7 mouse cellular contexts compared by ENCODE assay signal in the genomic region with DNA sequence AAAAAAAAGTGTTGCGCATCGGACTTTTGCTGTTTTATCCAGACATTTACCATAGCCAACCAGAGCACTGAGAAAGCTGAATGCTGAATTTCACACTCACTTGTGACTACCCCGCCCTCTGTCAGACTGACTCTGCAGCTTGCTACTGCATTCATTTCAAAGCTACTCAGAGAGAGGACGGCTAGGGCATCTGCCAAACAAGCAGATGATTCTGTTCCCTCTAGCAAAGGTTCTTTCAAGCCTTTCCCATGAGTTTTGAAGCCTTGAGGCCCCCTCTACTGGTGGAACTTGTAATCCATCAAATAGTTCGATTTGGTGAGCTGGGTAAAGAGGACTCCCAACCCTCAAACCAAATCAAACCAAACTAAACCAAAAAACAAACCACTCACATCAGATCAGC. TPM values are rescaled to one million over a fixed set of nuclear protein-coding genes. Genes with fewer than 3 reads are reported as not detected.
A peak's percentile ranks its signal among the peaks of the same experiment; 100 is the strongest.
DNase-seq lines count a peak whose midpoint lies in the region; ATAC-seq lines count a peak whose summit lies in the region.

No protein-coding gene starts in this region.

- intact Hi-C loops in gastrocnemius, postnatal 14 days (cut with DNase I; ENCODE audit: low total_unique reads), result loop anchor here (5.0 to 10.0 kb wide), 3 partner anchors 78 to 360 kb away; no protein-coding TSS in a partner anchor

- H3K36me3 ChIP-seq in macrophage (ENCODE audit: inconsistent target), result no peaks in the 10 kb centered on the region

- no peak overlapping the region for H3K27ac ChIP-seq in macrophage

- peak; percentile 78 to 94 for DNase-seq in adrenal gland, adult (ENCODE audit: inconsistent age in 2 of 2, low spot score in 1 of 2)
- DNase-seq in cerebellum, postnatal 36 days, result peak; percentile 46 to 64
- peak; percentile 41 for DNase-seq in gastrocnemius, postnatal 14 days
- DNase-seq in left cerebral cortex, adult 8-10 months (ENCODE audit: low spot score in 2 of 2), result peak; percentile 30 to 66
- DNase-seq in right cerebral cortex, postnatal 10 days (ENCODE audit: low spot score in 2 of 2), result peak; percentile 84 to 87

- WGBS in macrophage (ENCODE audit: missing documents), result 13% methylated on average over 5 of the region's 5 CpGs

- H3K4me3 ChIP-seq in macrophage (ENCODE audit: inconsistent target), result peak overlapping the region; percentile 19; the same call in 1 of the 2 replicates

- no peaks in the 10 kb centered on the region for H3K79me2 ChIP-seq in macrophage (ENCODE audit: inconsistent target)

- peak; percentile 86 for ATAC-seq in inflammation-experienced regulatory T-cells, adult 6 months

RNA-seq across cellular contexts. Expression of gene Ttc30a2, which starts 13.0 kb away (rescaled TPM):
- total RNA-seq in gastrocnemius, postnatal 14 days (2021), result under 1 TPM; 0.18 to 0.27 TPM
- polyA plus RNA-seq in inflammation-experienced regulatory T-cells, adult 6 months (2017; shearing (Covaris generic)), result not detected
- total RNA-seq in left cerebral cortex, adult 8-10 months (2022), result under 1 TPM in 2 of 4 experiments, not detected in 2; 0.41 to 0.84 TPM
- under 1 TPM in 1 of 26 experiments, not detected in 25; 0.36 TPM for total RNA-seq in macrophage (2018; cell fraction: chromatin; rRNA removed)
- total RNA-seq in macrophage (2018; cell fraction: cytosol; rRNA removed), result under 1 TPM in 5 of 26 experiments, not detected in 21; 0.07 to 0.09 (median 0.09) TPM
- total RNA-seq in macrophage (2018; cell fraction: nucleus; rRNA removed), result not detected
- not detected in 3 replicates for polyA plus RNA-seq in macrophage (2018)

RNA-seq across cellular contexts. Expression of gene Ttc30a1, which starts 16.8 kb away (rescaled TPM):
- total RNA-seq in gastrocnemius, postnatal 14 days (2021), result 1 to 10 TPM in 1 of 2 experiments, under 1 TPM in 1; 0.82 to 1.1 TPM
- 1 to 10 TPM in 1 of 3 experiments, under 1 TPM in 2; 0.54 to 1.1 (median 0.71) TPM for polyA plus RNA-seq in inflammation-experienced regulatory T-cells, adult 6 months (2017; shearing (Covaris generic))
- total RNA-seq in left cerebral cortex, adult 8-10 months (2022), result 1 to 10 TPM; 3.0 to 3.7 (median 3.2) TPM
- total RNA-seq in macrophage (2018; cell fraction: chromatin; rRNA removed), result 1 to 10 TPM in 8 of 26 experiments, under 1 TPM in 10, not detected in 8; 0.20 to 2.9 (median 0.92) TPM
- total RNA-seq in macrophage (2018; cell fraction: cytosol; rRNA removed), result 1 to 10 TPM in 21 of 26 experiments, under 1 TPM in 5; 0.38 to 3.4 (median 2.3) TPM
- total RNA-seq in macrophage (2018; cell fraction: nucleus; rRNA removed), result 1 to 10 TPM in 13 of 26 experiments, under 1 TPM in 13; 0.21 to 5.1 (median 1.00) TPM
- 2.4 to 2.9 TPM (median 2.5 TPM) in 3 replicates for polyA plus RNA-seq in macrophage (2018)

RNA-seq across cellular contexts. Expression of gene Ttc30b, which starts 26.6 kb away (rescaled TPM):
- 1 to 10 TPM; 4.1 to 4.4 TPM for total RNA-seq in gastrocnemius, postnatal 14 days (2021)
- polyA plus RNA-seq in inflammation-experienced regulatory T-cells, adult 6 months (2017; shearing (Covaris generic)), result 1 to 10 TPM in 2 of 3 experiments, under 1 TPM in 1; 0.74 to 2.6 (median 1.7) TPM
- 10 to 100 TPM; 12.4 to 14.1 (median 13.8) TPM for total RNA-seq in left cerebral cortex, adult 8-10 months (2022)
- 1 to 10 TPM in 10 of 26 experiments, under 1 TPM in 12, not detected in 4; 0.30 to 5.2 (median 0.93) TPM for total RNA-seq in macrophage (2018; cell fraction: chromatin; rRNA removed)
- 1 to 10 TPM; 1.1 to 7.0 (median 4.0) TPM for total RNA-seq in macrophage (2018; cell fraction: cytosol; rRNA removed)
- total RNA-seq in macrophage (2018; cell fraction: nucleus; rRNA removed), result 1 to 10 TPM in 20 of 26 experiments, under 1 TPM in 6; 0.74 to 5.9 (median 1.8) TPM
- 3.2 to 6.2 TPM (median 5.7 TPM) in 3 replicates for polyA plus RNA-seq in macrophage (2018)
